ENCODE assay signal across 19 mouse cellular contexts in genomic region chr5:134621099-134621640, GRCm38 (mm10). TPM values are rescaled to one million over a fixed set of nuclear protein-coding genes. Genes with fewer than 3 reads are reported as not detected.
A peak's percentile ranks its signal among the peaks of the same experiment; 100 is the strongest.
DNase-seq lines count a peak whose midpoint lies in the region; ATAC-seq and TF ChIP-seq lines count a peak whose summit lies in the region.
"Had no signal": no experiment of that assay in that cellular context is flagged by ENCODE, and none has a peak within 500 bp of the region (broad histone marks: within the 10 kb centered on the region; RNA-seq: fewer than 3 reads in every experiment).

No protein-coding gene starts in this region.

- H3K27ac ChIP-seq in cerebellum, adult 2 months (ENCODE audit: insufficient read depth, low read length) = peak overlapping the region; percentile 7
- H3K27ac ChIP-seq in left cerebral cortex, adult 2 months = peak overlapping the region; percentile 67; the same call in 1 of the 2 replicates
- H3K27ac ChIP-seq in heart, adult 2 months = no peak overlapping the region
- H3K27ac ChIP-seq: embryonic facial prominence, embryonic 12.5 days; hindbrain, embryonic 10.5 days; hindbrain, embryonic 14.5 days had no signal

- ATAC-seq in megakaryocyte progenitor cell, adult 5-6 weeks (replicated peaks; ENCODE audit: poor library complexity) = 0 out of 2 replicates have a peak, but pooled peaks have one; percentile 9
- ATAC-seq: CD4-positive, CD25-positive, alpha-beta regulatory T cell, adult 4 months; intestine, embryonic 16.5 days had no signal

- H3K36me3 ChIP-seq in E14TG2a.4 (ENCODE audit: insufficient read depth, low read length) = peaks cover 92% of the 10 kb centered on the region
- no peaks in the 10 kb centered on the region for H3K36me3 ChIP-seq in heart, adult 2 months (ENCODE audit: control insufficient read depth, insufficient read depth, low read length)

- no peak for TF ChIP-seq EP300 in heart, adult 2 months (IDR thresholded peaks at IDR 0.05; ENCODE audit: insufficient read depth, low read depth, low read length)

- H3K4me3 ChIP-seq in cerebellum, adult 2 months (replicated peaks; ENCODE audit: insufficient read depth, low read depth, low read length) = no peak overlapping the region
- H3K4me3 ChIP-seq in left cerebral cortex, adult 2 months = no peak overlapping the region
- H3K4me3 ChIP-seq in E14TG2a.4 (replicated peaks; ENCODE audit: low read length) = peak overlapping the region; percentile 24; the same call in 1 of the 2 replicates
- no peak overlapping the region for H3K4me3 ChIP-seq in heart, adult 2 months
- H3K4me3 ChIP-seq: embryonic facial prominence, embryonic 12.5 days; heart, embryonic 10.5 days; hindbrain, embryonic 10.5 days had no signal

- 79% methylated on average over 16 of the region's 16 CpGs for WGBS in cerebellum, adult 2 months
- 84% methylated on average over 16 of the region's 16 CpGs for WGBS in heart, adult 2 months

- no peak for TF ChIP-seq CTCF in cerebellum, adult 2 months (IDR thresholded peaks at IDR 0.05; ENCODE audit: borderline replicate concordance, insufficient read depth, low read depth, low read length)
- TF ChIP-seq CTCF in left cerebral cortex, adult 2 months (IDR thresholded peaks at IDR 0.05) = no peak
- TF ChIP-seq CTCF in E14TG2a.4 (conservative IDR thresholded peaks at IDR 0.05; ENCODE audit: low read length) = no peak
- no peak for TF ChIP-seq CTCF in heart, adult 2 months (IDR thresholded peaks at IDR 0.05)

- no peaks in the 10 kb centered on the region for H3K79me2 ChIP-seq in heart, adult 2 months (replicated peaks; ENCODE audit: control insufficient read depth, insufficient read depth, low read length)

- no peaks in the 10 kb centered on the region for H3K27me3 ChIP-seq in cerebellum, adult 2 months (ENCODE audit: control insufficient read depth, insufficient read depth, low read length)
- no peaks in the 10 kb centered on the region for H3K27me3 ChIP-seq in E14TG2a.4 (ENCODE audit: insufficient read depth, low read length)
- H3K27me3 ChIP-seq in heart, adult 2 months (ENCODE audit: control insufficient read depth, insufficient read depth, low read length) = no peaks in the 10 kb centered on the region
- H3K27me3 ChIP-seq: embryonic facial prominence, embryonic 12.5 days had no signal

- intact Hi-C loops in left cerebral cortex, adult 2 months (cut with DNase I) = no loop called here
- intact Hi-C loops in heart, adult 2 months (cut with DNase I) = no loop called here

- no peak for DNase-seq in cerebellum, adult 2 months
- DNase-seq in cerebellum, postnatal 36 days = no peak
- DNase-seq in left cerebral cortex, adult 2 months (ENCODE audit: extremely low spot score in 1 of 2, low spot score in 2 of 2) = no peak
- no peak for DNase-seq in left cerebral cortex, adult 11 months (ENCODE audit: low spot score)
- no peak for DNase-seq in heart, adult 2 months
- DNase-seq: adrenal gland, postnatal 10 days; B cell, adult 2 months; cerebellum, adult 11 months; cerebellum, adult 9-11 months; gastrocnemius, postnatal 14 days had no signal

- no peak for TF ChIP-seq POLR2A in cerebellum, adult 2 months (IDR thresholded peaks at IDR 0.05; ENCODE audit: borderline replicate concordance, insufficient read depth, low read length)
- no peak for TF ChIP-seq POLR2A in heart, adult 2 months (IDR thresholded peaks at IDR 0.05; ENCODE audit: insufficient read depth, low read depth, low read length)

- H3K9me3 ChIP-seq in E14TG2a.4 (ENCODE audit: low read length) = no peaks in the 10 kb centered on the region
- H3K9me3 ChIP-seq: embryonic facial prominence, embryonic 12.5 days; heart, embryonic 10.5 days; hindbrain, embryonic 10.5 days had no signal

- peaks cover 13% of the 10 kb centered on the region for H3K4me1 ChIP-seq in cerebellum, adult 2 months (ENCODE audit: control insufficient read depth, insufficient read depth, low read length)
- peaks cover 63% of the 10 kb centered on the region for H3K4me1 ChIP-seq in E14TG2a.4 (replicated peaks; ENCODE audit: low read depth, low read length)
- no peaks in the 10 kb centered on the region for H3K4me1 ChIP-seq in heart, adult 2 months (ENCODE audit: control insufficient read depth, insufficient read depth, low read length)
- H3K4me1 ChIP-seq: embryonic facial prominence, embryonic 12.5 days; hindbrain, embryonic 10.5 days had no signal

- H3K9ac ChIP-seq in heart, adult 2 months (ENCODE audit: low read depth, low read length) = no peak overlapping the region
- H3K9ac ChIP-seq: embryonic facial prominence, embryonic 12.5 days; forebrain, postnatal 0 days; hindbrain, embryonic 14.5 days had no signal

RNA-seq across cellular contexts. Expression of gene Lat2, which starts 6.3 kb away (rescaled TPM):
- 2.1 and 3.0 TPM in 2 replicates for polyA plus RNA-seq in cerebellum, adult 2 months (2012; rRNA removed)
- 1 to 10 TPM; 3.4 to 3.9 TPM for total RNA-seq in left cerebral cortex, adult 2 months (2021)
- total RNA-seq in megakaryocyte progenitor cell, adult 5-6 weeks (2015) = 33.7 and 35.8 TPM in 2 replicates
- 48.6 and 67.4 TPM in 2 replicates for total RNA-seq in megakaryocyte progenitor cell, adult 5-6 weeks (2017)
- total RNA-seq in heart, adult 2 months (2021) = 1 to 10 TPM; 1.1 to 1.6 TPM
- polyA plus RNA-seq in heart, adult 2 months (2012; rRNA removed) = 2.0 and 3.3 TPM in 2 replicates

RNA-seq across cellular contexts. Expression of gene Eif4h, which starts 18.1 kb away (rescaled TPM):
- 371 and 379 TPM in 2 replicates for polyA plus RNA-seq in cerebellum, adult 2 months (2012; rRNA removed)
- 100 to 1,000 TPM; 319 to 322 TPM for total RNA-seq in left cerebral cortex, adult 2 months (2021)
- total RNA-seq in megakaryocyte progenitor cell, adult 5-6 weeks (2015) = 201 and 220 TPM in 2 replicates
- total RNA-seq in megakaryocyte progenitor cell, adult 5-6 weeks (2017) = 238 and 266 TPM in 2 replicates
- total RNA-seq in heart, adult 2 months (2021) = 100 to 1,000 TPM; 126 to 137 TPM
- polyA plus RNA-seq in heart, adult 2 months (2012; rRNA removed) = 131 and 179 TPM in 2 replicates

RNA-seq across cellular contexts. Expression of gene Rfc2, which starts 40.0 kb away (rescaled TPM):
- 113 and 116 TPM in 2 replicates for polyA plus RNA-seq in cerebellum, adult 2 months (2012; rRNA removed)
- 10 to 100 TPM; 60.0 to 64.2 TPM for total RNA-seq in left cerebral cortex, adult 2 months (2021)
- 230 and 236 TPM in 2 replicates for total RNA-seq in megakaryocyte progenitor cell, adult 5-6 weeks (2015)
- 145 and 166 TPM in 2 replicates for total RNA-seq in megakaryocyte progenitor cell, adult 5-6 weeks (2017)
- total RNA-seq in heart, adult 2 months (2021) = 10 to 100 TPM; 21.0 to 24.6 TPM
- polyA plus RNA-seq in heart, adult 2 months (2012; rRNA removed) = 32.5 and 44.8 TPM in 2 replicates

Comparison
In these comparisons a context has a peak if more than half of its experiments do, and no peak if none do; other contexts are left out.
1. RNA of gene Lat2, which starts 6.3 kb away (total RNA-seq): 33.7 to 67.4 TPM in megakaryocyte progenitor cell, adult 5-6 weeks; 3.4 to 3.9 TPM in left cerebral cortex, adult 2 months and 1.1 to 1.6 TPM in heart, adult 2 months; every median in the first group is over 4 times any median in the second.